Mouse (Mus musculus) urinary bladder, postnatal 36 days (tissue): ENCODE measurements around the gene H60c.
A peak's percentile ranks its signal among the peaks of the same experiment; 100 is the strongest.
"Not testable (repeated sequence)": the region's sequence is repeated elsewhere in the genome, so short reads cannot be mapped to it uniquely, and the experiment has no call there.

Experiments used
- DNase-seq, 2 experiments: peaks; one replicate each; pipeline ENCODE4 v3.0.0; 2022; ENCODE audit warnings: low spot score in 2 of 2, mixed read lengths in 1 of 2

Gene H60c

GRCm38 (mm10) chr10:3267671-3268070 lies at the start of gene H60c:
Gene H60c, minus strand, starts transcription at chr10:3267771.
- DNase-seq: no peak

GRCm38 (mm10) chr10:3308821-3309206 lies 41.2 kb upstream of the H60c start:
- DNase-seq: no peak

GRCm38 (mm10) chr10:3308180-3308820 lies 40.7 kb upstream of the H60c start:
- DNase-seq: no peak

GRCm38 (mm10) chr10:3307752-3308151 lies 40.2 kb upstream of the H60c start:
- no peak for DNase-seq

- DNase-seq: no peak
Observed at GRCm38 (mm10) chr10:3293969-3294368, 26.4 kb upstream of the H60c start.

- DNase-seq: no peak
Observed at GRCm38 (mm10) chr10:3281047-3281446, 13.5 kb upstream of the H60c start.

GRCm38 (mm10) chr10:3274065-3274464 lies 6.5 kb upstream of the H60c start:
- DNase-seq: no peak

GRCm38 (mm10) chr10:3271036-3271435 lies 3.5 kb upstream of the H60c start:
- peak; percentile 22 to 51 for DNase-seq

- DNase-seq: no peak
Observed at GRCm38 (mm10) chr10:3266729-3267128, 842 bp downstream of the H60c start.

GRCm38 (mm10) chr10:3262784-3263183 lies 4.8 kb downstream of the H60c start:
- DNase-seq: no peak

- DNase-seq: no peak
Observed at GRCm38 (mm10) chr10:3257391-3257790, 10.2 kb downstream of the H60c start.

- not testable (repeated sequence) for DNase-seq
Observed at GRCm38 (mm10) chr10:3238436-3238835, 29.1 kb downstream of the H60c start.

- no peak for DNase-seq
Observed at GRCm38 (mm10) chr10:3236638-3237270, 30.8 kb downstream of the H60c start.

GRCm38 (mm10) chr10:3228447-3229195 lies 39.0 kb downstream of the H60c start:
- DNase-seq: peak in 1 of 2 experiments; percentile 23
